ENCODE assay signal across 8 mouse cellular contexts in genomic region chr10:128673763-128674468, GRCm38 (mm10). TPM values are rescaled to one million over a fixed set of nuclear protein-coding genes. Genes with fewer than 3 reads are reported as not detected.
DNase-seq lines count a peak whose midpoint lies in the region; ATAC-seq and TF ChIP-seq lines count a peak whose summit lies in the region.

Suox (minus strand) TSS chr10:128674073.

- DNase-seq in MEL-GATA-1-ER (ENCODE audit: extremely low read depth, low read depth): peak; percentile 54
- peak; percentile 83 for DNase-seq in cerebellum, adult 9-10 months
- DNase-seq in frontal cortex, adult 2 months (ENCODE audit: extremely low spot score in 1 of 2, low spot score in 1 of 2): peak; percentile 67 to 77
- peak; percentile 94 for DNase-seq in hindbrain, embryonic 10.5 days (ENCODE audit: low spot score)
- peak; percentile 84 for DNase-seq in layer of hippocampus, adult 9-11 months
- DNase-seq in ovary, adult 18-20 months (ENCODE audit: low spot score): peak; percentile 64
- DNase-seq in thymus, adult 2 months: peak; percentile 87

- peak within 1 kb of the TSS; percentile 95 for H3K4me2 ChIP-seq in lung, embryonic 16.5 days (ENCODE audit: low read depth, low read length)

- H3K4me3 ChIP-seq in hindbrain, embryonic 10.5 days: peak within 1 kb of the TSS; percentile 80
- peak within 1 kb of the TSS; percentile 80 for H3K4me3 ChIP-seq in lung, embryonic 16.5 days (ENCODE audit: low read length)
- peak within 1 kb of the TSS; percentile 67 for H3K4me3 ChIP-seq in thymus, adult 2 months (ENCODE audit: control insufficient read depth, insufficient read depth, low read length)

- under 1% methylated on average over 60 of the region's 60 CpGs for WGBS in hindbrain, embryonic 10.5 days
- WGBS in lung, embryonic 16.5 days: under 1% methylated on average over 60 of the region's 60 CpGs
- under 1% methylated on average over 60 of the region's 60 CpGs for WGBS in thymus, adult 2 months

- peak within 1 kb of the TSS; percentile 77 for H3K9ac ChIP-seq in lung, embryonic 16.5 days (ENCODE audit: low read length)

- peaks cover 18% of the 10 kb centered on the region for H3K36me3 ChIP-seq in hindbrain, embryonic 10.5 days
- no peaks in the 10 kb centered on the region for H3K36me3 ChIP-seq in lung, embryonic 16.5 days (ENCODE audit: control insufficient read depth, insufficient read depth, low read length)
- no peaks in the 10 kb centered on the region; the same call in none of the 2 replicates for H3K36me3 ChIP-seq in thymus, adult 2 months (ENCODE audit: control insufficient read depth, insufficient read depth, low read length)

- H3K27me3 ChIP-seq in hindbrain, embryonic 10.5 days (ENCODE audit: insufficient read depth, poor library complexity, severe bottlenecking): peaks cover 36% of the 10 kb centered on the region
- H3K27me3 ChIP-seq in lung, embryonic 16.5 days (ENCODE audit: control insufficient read depth, insufficient read depth, low read depth, low read length): no peaks in the 10 kb centered on the region
- H3K27me3 ChIP-seq in thymus, adult 2 months (ENCODE audit: control insufficient read depth, insufficient read depth, low read length): no peaks in the 10 kb centered on the region

- H3K9me3 ChIP-seq in hindbrain, embryonic 10.5 days: no peaks in the 10 kb centered on the region
- no peaks in the 10 kb centered on the region for H3K9me3 ChIP-seq in lung, embryonic 16.5 days (ENCODE audit: control insufficient read depth, low read length)

- H3K27ac ChIP-seq in hindbrain, embryonic 10.5 days: peak within 1 kb of the TSS; percentile 83
- H3K27ac ChIP-seq in lung, embryonic 16.5 days (ENCODE audit: low read length): peak within 1 kb of the TSS; percentile 75
- H3K27ac ChIP-seq in thymus, adult 2 months (ENCODE audit: control insufficient read depth, insufficient read depth, low read length): peak within 1 kb of the TSS; percentile 32

- peak; percentile 58; the same call in 1 of the 2 replicates for TF ChIP-seq POLR2A in thymus, adult 2 months (IDR thresholded peaks at IDR 0.05; ENCODE audit: control insufficient read depth, extremely low read depth, insufficient read depth, low read length, poor library complexity)

- H3K4me1 ChIP-seq in hindbrain, embryonic 10.5 days (replicated peaks): peaks cover 28% of the 10 kb centered on the region
- H3K4me1 ChIP-seq in lung, embryonic 16.5 days (replicated peaks; ENCODE audit: control insufficient read depth, insufficient read depth, low read length): peaks cover 10% of the 10 kb centered on the region; the same call in 1 of the 2 replicates
- H3K4me1 ChIP-seq in thymus, adult 2 months (replicated peaks; ENCODE audit: control insufficient read depth, insufficient read depth, low read length): peaks cover 5% of the 10 kb centered on the region

- TF ChIP-seq CTCF in thymus, adult 2 months (IDR thresholded peaks at IDR 0.05; ENCODE audit: borderline replicate concordance, control insufficient read depth, extremely low read depth, insufficient read depth, low read length, poor library complexity): no peak

- ATAC-seq in lung, embryonic 16.5 days (ENCODE audit: low read depth): peak; percentile 94

RNA-seq across cellular contexts. Expression of gene Suox, which starts in this region (rescaled TPM):
- 12.9 and 13.4 TPM in 2 replicates for polyA plus RNA-seq in frontal cortex, adult 2 months (2012; rRNA removed)
- polyA plus RNA-seq in hindbrain, embryonic 10.5 days (2016; fragmentation: Nextera tagmentation; extraction: Ambion mirVana): 11.1 and 14.6 TPM in 2 replicates
- 13.0 and 14.6 TPM in 2 replicates for polyA plus RNA-seq in lung, embryonic 16.5 days (2015; fragmentation: Nextera tagmentation; extraction: Ambion mirVana)
- 19.1 and 21.3 TPM in 2 replicates for polyA plus RNA-seq in thymus, adult 2 months (2012; rRNA removed)

Comparison
In these comparisons a context has a peak if more than half of its experiments do, and no peak if none do; other contexts are left out.
1. Peak in every context shown above with its lines: DNase-seq, ATAC-seq, H3K4me3 ChIP-seq and H3K27ac ChIP-seq.
2. H3K27ac ChIP-seq: peak in every context shown above with its lines; median percentile 83 in hindbrain, embryonic 10.5 days; 75 in lung, embryonic 16.5 days; 32 in thymus, adult 2 months.